Mouse (Mus musculus): ENCODE results near the gene E4f1. TPM values are rescaled to one million over a fixed set of nuclear protein-coding genes. Genes with fewer than 3 reads are reported as not detected.
A peak's percentile ranks its signal among the peaks of the same experiment; 100 is the strongest.

E4f1 gene
- total RNA-seq, 4 experiments from 2014 or later, result 32.3 to 36.2 (median 34.5) TPM

GRCm38 (mm10) chr17:24416051-24416652 lies 54.0 kb downstream of the E4f1 start:
- DNase-seq (ENCODE audit: low spot score in 2 of 2), result no peak

- DNase-seq (ENCODE audit: low spot score in 2 of 2), result no peak
Measured at GRCm38 (mm10) chr17:24415011-24415410, 55.1 kb downstream of the E4f1 start.

GRCm38 (mm10) chr17:24414230-24414976 lies 55.7 kb downstream of the E4f1 start, which contains the start of gene Rnps1:
TSS of gene Rnps1 (plus strand) at chr17:24414565.
- DNase-seq (ENCODE audit: low spot score in 2 of 2), result peak; percentile 88 to 89

GRCm38 (mm10) chr17:24413557-24414211 lies 56.4 kb downstream of the E4f1 start:
- no peak for DNase-seq (ENCODE audit: low spot score in 2 of 2)

GRCm38 (mm10) chr17:24407116-24407803 lies 62.9 kb downstream of the E4f1 start:
- DNase-seq (ENCODE audit: low spot score in 2 of 2), result no peak

GRCm38 (mm10) chr17:24402371-24402770 lies 67.7 kb downstream of the E4f1 start:
- no peak for DNase-seq (ENCODE audit: low spot score in 2 of 2)

- no peak for DNase-seq (ENCODE audit: low spot score in 2 of 2)
Measured at GRCm38 (mm10) chr17:24394456-24394855, 75.7 kb downstream of the E4f1 start.

Other genes starting within 250 kb of the E4f1 start
- 10 to 100 TPM in 2 of 4 experiments, 1 to 10 TPM in 2; 8.6 to 10.2 (median 10.1) TPM for gene Tedc2, start 249.5 kb downstream of the E4f1 start, total RNA-seq (2022)
- 1 to 10 TPM; 4.9 to 6.4 (median 5.3) TPM for gene Ccnf, start 218.8 kb downstream of the E4f1 start, total RNA-seq (2022)
- 1 to 10 TPM in 2 of 4 experiments, under 1 TPM in 2; 0.82 to 1.4 (median 1.1) TPM for gene Abca17, start 119.2 kb downstream of the E4f1 start, total RNA-seq (2022)
- 10 to 100 TPM; 70.2 to 79.0 (median 72.0) TPM for gene Abca3, start 118.4 kb downstream of the E4f1 start, total RNA-seq (2022)
- 100 to 1,000 TPM; 128 to 131 (median 129) TPM for gene Rnps1, start 55.7 kb downstream of the E4f1 start, total RNA-seq (2022)
- gene Eci1, start 43.7 kb downstream of the E4f1 start, total RNA-seq (2022), result 10 to 100 TPM; 24.1 to 34.1 (median 31.1) TPM
- gene Dnase1l2, start 27.2 kb downstream of the E4f1 start, total RNA-seq (2022), result 1 to 10 TPM; 3.7 to 6.9 (median 5.1) TPM
- 10 to 100 TPM; 59.0 to 68.7 (median 63.8) TPM for gene Pgp, start 79 bp upstream of the E4f1 start, total RNA-seq (2022)
- 1 to 10 TPM; 1.6 to 2.4 (median 1.8) TPM for gene Bricd5, start 3.6 kb upstream of the E4f1 start, total RNA-seq (2022)
- gene Mlst8, start 8.8 kb upstream of the E4f1 start, total RNA-seq (2022), result 10 to 100 TPM; 29.2 to 39.0 (median 35.4) TPM
- 100 to 1,000 TPM; 119 to 135 (median 127) TPM for gene Caskin1, start 18.3 kb upstream of the E4f1 start, total RNA-seq (2022)
- gene Traf7, start 57.6 kb upstream of the E4f1 start, total RNA-seq (2022), result 10 to 100 TPM; 78.0 to 85.3 (median 83.4) TPM
- 10 to 100 TPM; 41.3 to 54.4 (median 48.4) TPM for gene Rab26, start 63.9 kb upstream of the E4f1 start, total RNA-seq (2022)
- gene Pkd1, start 79.5 kb upstream of the E4f1 start, total RNA-seq (2022), result 10 to 100 TPM; 67.7 to 81.1 (median 77.3) TPM
- gene Tsc2, start 162.3 kb upstream of the E4f1 start, total RNA-seq (2022), result 100 to 1,000 TPM; 123 to 148 (median 137) TPM
- 1 to 10 TPM; 5.7 to 7.0 (median 6.1) TPM for gene Nthl1, start 162.4 kb upstream of the E4f1 start, total RNA-seq (2022)
- 10 to 100 TPM; 41.0 to 47.7 (median 42.0) TPM for gene Slc9a3r2, start 180.0 kb upstream of the E4f1 start, total RNA-seq (2022)
- under 1 TPM in 1 of 4 experiments, not detected in 3; 0.63 TPM for gene Npw, start 188.1 kb upstream of the E4f1 start, total RNA-seq (2022)
- gene Zfp598, start 199.4 kb upstream of the E4f1 start, total RNA-seq (2022), result 10 to 100 TPM; 30.4 to 40.9 (median 36.1) TPM
- 100 to 1,000 TPM; 163 to 176 (median 164) TPM for gene Syngr3, start 219.6 kb upstream of the E4f1 start, total RNA-seq (2022)
- 10 to 100 TPM; 17.6 to 19.2 (median 18.0) TPM for gene Gfer, start 225.8 kb upstream of the E4f1 start, total RNA-seq (2022)
- gene Noxo1, start 225.9 kb upstream of the E4f1 start, total RNA-seq (2022), result 1 to 10 TPM; 2.8 to 5.9 (median 3.0) TPM
- 10 to 100 TPM; 23.4 to 29.7 (median 25.6) TPM for gene Tbl3, start 237.3 kb upstream of the E4f1 start, total RNA-seq (2022)
- gene Rnf151, start 247.8 kb upstream of the E4f1 start, total RNA-seq (2022), result under 1 TPM in 1 of 4 experiments, not detected in 3; 0.37 TPM
- gene Rps2, start 247.8 kb upstream of the E4f1 start, total RNA-seq (2022), result 100 to 1,000 TPM; 270 to 312 (median 290) TPM

All from left cerebral cortex, adult 8-10 months (tissue).